Mouse (Mus musculus) liver, adult 2 months (tissue): ENCODE data around the gene Kcnj11. TPM values are rescaled to one million over a fixed set of nuclear protein-coding genes. Genes with fewer than 3 reads are reported as not detected.
A peak's percentile ranks its signal among the peaks of the same experiment; 100 is the strongest.

Experiments
- DNase-seq: peaks from one replicate; pipeline ENCODE4 v3.0.0-alpha.2; 2011; ENCODE audit warnings: low read depth, low spot score; ENCODE audit errors: extremely low read depth
- H3K27ac ChIP-seq: fragments of 200-500 bp; replicated peaks from 2 replicates; pipeline ENCODE4 v1.5.1; 2012; ENCODE audit warnings: low read depth, mild to moderate bottlenecking, control low read depth, inconsistent platforms, low read length; ENCODE audit not compliant: insufficient read depth
- H3K27me3 ChIP-seq: fragments of 200-500 bp; 2 replicates; pipeline ENCODE4 v1.6.1; 2012; ENCODE audit warnings: mild to moderate bottlenecking, moderate library complexity, low read length, inconsistent platforms; ENCODE audit not compliant: control insufficient read depth, insufficient read depth
- H3K36me3 ChIP-seq: fragments of 200-500 bp; 2 replicates; pipeline ENCODE4 v1.6.1; 2012; ENCODE audit warnings: low read length, inconsistent platforms; ENCODE audit not compliant: control insufficient read depth, insufficient read depth
- H3K4me1 ChIP-seq: fragments of 200-500 bp; 2 replicates; pipeline ENCODE4 v1.6.1; 2011; ENCODE audit warnings: low read length; ENCODE audit not compliant: control insufficient read depth, insufficient read depth
- H3K4me3 ChIP-seq: fragments of 200-500 bp; 2 replicates; pipeline ENCODE4 v1.5.1; 2011; ENCODE audit warnings: low read depth, mild to moderate bottlenecking, control low read depth, low read length, moderate library complexity; ENCODE audit not compliant: insufficient read depth
- H3K79me2 ChIP-seq: fragments of 200-500 bp; 2 replicates; pipeline ENCODE4 v1.6.1; 2012; ENCODE audit warnings: inconsistent platforms, mild to moderate bottlenecking, low read length, moderate library complexity; ENCODE audit not compliant: control insufficient read depth, insufficient read depth
- H3K9ac ChIP-seq: fragments of 200-500 bp; 2 replicates; pipeline ENCODE4 v1.6.1; 2012; ENCODE audit warnings: low read depth, mild to moderate bottlenecking, control low read depth, inconsistent platforms, low read length
- CTCF ChIP-seq: fragments of 200-500 bp; IDR thresholded peaks from 2 replicates; pipeline ENCODE4 v1.5.1; 2011; ENCODE audit warnings: low read depth, low read length, control low read depth
- POLR2A ChIP-seq: fragments of 200-500 bp; IDR thresholded peaks from 2 replicates; pipeline ENCODE4 v1.6.1; 2011; ENCODE audit warnings: low read length, control low read depth; ENCODE audit not compliant: insufficient read depth; ENCODE audit errors: extremely low read depth
- WGBS: fragments of 180-500 bp; shearing (Covaris S2); methylation state at CpG from one replicate; pipeline ENCODE4 v1.1.7; 2018; 5-methylcytosine and 5-hydroxymethylcytosine counted together
- polyA plus RNA-seq: library from polyadenylated mRNA; depleted of rRNA; stranded (reverse); fragments of >200 nt; gene quantifications from 2 replicates; pipeline ENCODE4 v1.2.3, GENCODE M21; 2012
- total RNA-seq: library from RNA; depleted of rRNA; stranded (reverse); fragments of >200 nt; gene quantifications from 2 replicates; pipeline ENCODE4 v1.2.3, GENCODE M21; 2014

Kcnj11 gene
- total and polyA plus RNA-seq, 2 experiments: not detected

- no peak overlapping the region for H3K27ac ChIP-seq
- H3K79me2 ChIP-seq: no peaks in the 10 kb centered on the region
- no peaks in the 10 kb centered on the region for H3K27me3 ChIP-seq
- 89% methylated on average over 7 of the region's 7 CpGs for WGBS
- DNase-seq: no peak
- peaks cover 29% of the 10 kb centered on the region for H3K36me3 ChIP-seq
- H3K4me1 ChIP-seq: no peaks in the 10 kb centered on the region
- TF ChIP-seq CTCF (no peak), POLR2A (no peak)
- no peak overlapping the region for H3K9ac ChIP-seq
- no peak overlapping the region for H3K4me3 ChIP-seq
Observed at GRCm38 (mm10) chr7:46076844-46077243, 23.7 kb downstream of the Kcnj11 start.

GRCm38 (mm10) chr7:46068831-46069230 is 31.7 kb downstream of the Kcnj11 start:
- no peak for DNase-seq
- TF ChIP-seq CTCF (no peak), POLR2A (no peak)
- no peaks in the 10 kb centered on the region for H3K79me2 ChIP-seq
- H3K4me3 ChIP-seq: no peak overlapping the region
- no peak overlapping the region for H3K27ac ChIP-seq
- 94% methylated on average over 8 of the region's 8 CpGs for WGBS
- H3K27me3 ChIP-seq: no peaks in the 10 kb centered on the region
- peaks cover 39% of the 10 kb centered on the region; the same call in 1 of the 2 replicates for H3K36me3 ChIP-seq
- H3K9ac ChIP-seq: no peak overlapping the region
- no peaks in the 10 kb centered on the region for H3K4me1 ChIP-seq

- Histone ChIP-seq H3K36me3 (peaks cover 41% of the 10 kb centered on the region), H3K4me3 (no peak overlapping the region), H3K79me2 (no peaks in the 10 kb centered on the region), H3K9ac (no peak overlapping the region), H3K27ac (no peak overlapping the region), H3K27me3 (no peaks in the 10 kb centered on the region), H3K4me1 (no peaks in the 10 kb centered on the region)
- TF ChIP-seq POLR2A (no peak), CTCF (no peak)
- 93% methylated on average over 6 of the region's 6 CpGs for WGBS
- DNase-seq: no peak
Observed at GRCm38 (mm10) chr7:46063296-46063695, 37.3 kb downstream of the Kcnj11 start.

- H3K4me3 ChIP-seq: no peak overlapping the region
- TF ChIP-seq POLR2A: no peak
- no peak for TF ChIP-seq CTCF
- H3K79me2 ChIP-seq: no peaks in the 10 kb centered on the region
- no peak for DNase-seq
- no peak overlapping the region for H3K27ac ChIP-seq
- H3K4me1 ChIP-seq: no peaks in the 10 kb centered on the region
- H3K9ac ChIP-seq: no peak overlapping the region
- no peaks in the 10 kb centered on the region for H3K27me3 ChIP-seq
- H3K36me3 ChIP-seq: peaks cover 35% of the 10 kb centered on the region
- WGBS: 95% methylated on average over 16 of the region's 16 CpGs
Observed at GRCm38 (mm10) chr7:46061614-46062013, 39.0 kb downstream of the Kcnj11 start.

- Histone ChIP-seq H3K79me2 (no peaks in the 10 kb centered on the region), H3K27ac (no peak overlapping the region), H3K36me3 (peaks cover 27% of the 10 kb centered on the region), H3K9ac (no peak overlapping the region), H3K4me1 (no peaks in the 10 kb centered on the region), H3K4me3 (no peak overlapping the region), H3K27me3 (no peaks in the 10 kb centered on the region)
- TF ChIP-seq CTCF (no peak), POLR2A (no peak)
- 96% methylated on average over 8 of the region's 8 CpGs for WGBS
- no peak for DNase-seq
Observed at GRCm38 (mm10) chr7:46060688-46061087, 39.9 kb downstream of the Kcnj11 start.

- Histone ChIP-seq H3K36me3 (peaks cover 27% of the 10 kb centered on the region), H3K4me1 (no peaks in the 10 kb centered on the region), H3K27me3 (no peaks in the 10 kb centered on the region), H3K9ac (no peak overlapping the region), H3K4me3 (peak overlapping the region; percentile 54), H3K27ac (no peak overlapping the region), H3K79me2 (no peaks in the 10 kb centered on the region)
- 90% methylated on average over 11 of the region's 11 CpGs for WGBS
- TF ChIP-seq POLR2A: no peak
- no peak for DNase-seq
Observed at GRCm38 (mm10) chr7:46058882-46059281, 41.7 kb downstream of the Kcnj11 start.
